Mouse (Mus musculus) kidney, adult 18-20 months (tissue): ENCODE data around the gene Snrpc.

Source experiments
- DNase-seq: peaks from one replicate; pipeline ENCODE4 v3.0.0; 2021

Snrpc gene

DNA sequence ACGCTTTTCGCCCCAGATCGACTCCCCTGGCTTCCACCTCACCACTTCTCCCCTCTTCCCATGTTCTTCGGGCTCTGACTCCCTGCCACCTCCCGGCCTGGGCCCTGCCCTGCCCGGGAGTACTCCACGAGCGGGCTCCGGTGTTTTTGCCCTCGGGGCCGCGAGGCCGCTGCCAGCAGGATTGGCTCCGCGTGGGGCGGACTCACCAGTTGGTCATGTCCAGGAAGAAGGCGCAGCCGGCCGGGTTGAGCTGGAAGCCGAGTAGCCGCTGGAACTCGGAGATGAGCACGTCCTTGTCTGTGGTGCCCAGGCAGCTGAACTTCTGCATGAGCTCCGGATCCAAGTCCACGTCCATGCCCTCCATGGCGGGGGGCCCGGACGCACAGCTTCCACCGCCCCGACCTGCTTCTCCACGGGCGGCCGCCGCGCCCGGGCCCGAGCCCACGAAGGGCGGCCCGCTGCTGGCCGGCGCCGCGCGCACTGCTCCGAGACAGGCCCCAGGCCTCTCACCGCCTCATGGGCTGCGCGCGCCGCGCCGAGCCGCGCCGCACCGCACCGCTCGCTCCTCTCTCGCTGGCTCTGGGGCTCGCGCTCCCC lies 17.9 kb upstream of the Snrpc start:
- peak; percentile 76 for DNase-seq

DNA sequence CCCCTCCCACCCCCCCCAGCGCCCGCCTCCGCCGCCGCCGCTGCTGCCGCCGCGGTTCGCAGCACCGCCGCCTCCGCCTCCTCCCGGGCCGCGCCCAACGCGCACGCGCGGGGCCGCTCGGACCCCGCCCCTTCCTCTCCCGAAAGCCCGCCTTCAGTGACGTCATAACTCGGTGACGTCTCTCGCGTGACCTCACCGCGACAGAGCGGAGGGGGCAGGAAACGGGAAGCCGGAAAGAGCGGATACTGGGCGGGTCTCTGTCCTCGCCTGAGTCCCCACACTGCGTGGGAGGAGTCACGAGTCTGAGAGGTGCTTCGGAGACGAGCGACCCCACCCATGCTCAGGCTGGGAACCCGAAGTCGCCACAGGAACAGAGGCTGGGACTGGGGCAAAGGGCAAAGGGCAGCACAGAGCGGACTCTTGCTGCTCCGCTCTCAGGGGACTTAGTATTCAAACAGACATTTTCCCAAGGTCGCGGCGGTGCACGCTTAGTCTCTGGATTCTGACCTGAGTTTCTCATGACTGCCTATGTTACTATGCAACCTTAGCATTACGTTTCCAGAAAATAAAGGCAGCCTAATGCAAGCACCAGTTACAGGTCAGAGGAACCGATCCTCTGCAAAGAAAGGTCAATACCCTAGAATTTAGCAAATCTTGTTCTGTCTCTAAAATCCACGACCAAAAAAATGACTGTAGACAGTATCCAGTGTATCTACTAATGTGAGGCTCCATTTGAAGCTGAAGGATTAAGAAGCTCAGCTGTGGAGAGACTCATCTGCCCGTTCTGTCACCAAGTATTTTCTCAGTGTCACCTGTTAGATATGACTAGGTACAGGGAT lies 17.2 kb upstream of the Snrpc start, which contains the start of gene D17Wsu92e:
D17Wsu92e (minus strand) TSS at position 81 of the 839 bp plus-strand sequence.
- peak; percentile 98 for DNase-seq

DNA sequence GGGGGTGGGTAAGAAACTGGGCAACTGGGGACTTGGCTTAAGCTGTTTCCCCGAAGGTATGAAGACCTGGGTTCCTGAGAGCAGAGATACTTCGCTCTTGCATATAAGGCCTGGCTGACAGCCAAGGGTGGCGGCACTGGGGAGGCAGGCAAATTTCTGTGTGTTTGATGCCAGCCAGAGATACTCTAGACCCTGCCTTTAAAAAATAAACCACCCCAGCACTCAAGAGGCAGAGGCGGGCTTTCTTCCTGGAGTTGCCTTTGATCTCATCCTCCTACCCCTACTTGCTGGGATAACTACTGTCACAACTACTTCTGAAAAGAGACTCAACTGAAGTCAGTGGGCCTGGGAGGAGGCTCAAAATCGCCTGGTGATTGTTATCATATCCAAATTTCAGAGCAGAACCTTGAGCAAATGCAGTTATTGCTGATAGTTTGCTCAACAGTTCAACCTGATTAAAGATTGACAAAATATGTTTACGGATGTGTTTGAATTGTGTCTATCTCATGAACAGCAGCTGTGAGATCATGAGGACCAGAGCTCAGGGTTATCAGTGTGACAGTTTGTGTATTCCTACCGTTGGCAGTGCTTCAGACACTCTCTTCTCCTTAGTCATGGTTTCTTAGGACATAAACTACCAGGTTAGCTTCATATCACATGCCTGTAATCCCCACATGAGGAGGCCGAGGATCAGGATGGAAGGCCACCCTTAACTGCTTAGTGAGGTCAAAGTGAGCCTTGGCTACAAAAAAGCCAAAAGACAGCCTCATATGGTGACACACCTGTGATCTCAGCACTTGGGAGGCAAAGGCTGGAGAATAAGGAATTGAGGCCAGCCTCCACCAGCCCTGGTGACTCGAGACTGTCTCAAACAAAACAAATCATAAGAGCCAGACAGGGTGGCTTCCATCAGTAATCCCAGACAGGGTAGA lies 16.3 kb upstream of the Snrpc start:
- DNase-seq = peak; percentile 63

DNA sequence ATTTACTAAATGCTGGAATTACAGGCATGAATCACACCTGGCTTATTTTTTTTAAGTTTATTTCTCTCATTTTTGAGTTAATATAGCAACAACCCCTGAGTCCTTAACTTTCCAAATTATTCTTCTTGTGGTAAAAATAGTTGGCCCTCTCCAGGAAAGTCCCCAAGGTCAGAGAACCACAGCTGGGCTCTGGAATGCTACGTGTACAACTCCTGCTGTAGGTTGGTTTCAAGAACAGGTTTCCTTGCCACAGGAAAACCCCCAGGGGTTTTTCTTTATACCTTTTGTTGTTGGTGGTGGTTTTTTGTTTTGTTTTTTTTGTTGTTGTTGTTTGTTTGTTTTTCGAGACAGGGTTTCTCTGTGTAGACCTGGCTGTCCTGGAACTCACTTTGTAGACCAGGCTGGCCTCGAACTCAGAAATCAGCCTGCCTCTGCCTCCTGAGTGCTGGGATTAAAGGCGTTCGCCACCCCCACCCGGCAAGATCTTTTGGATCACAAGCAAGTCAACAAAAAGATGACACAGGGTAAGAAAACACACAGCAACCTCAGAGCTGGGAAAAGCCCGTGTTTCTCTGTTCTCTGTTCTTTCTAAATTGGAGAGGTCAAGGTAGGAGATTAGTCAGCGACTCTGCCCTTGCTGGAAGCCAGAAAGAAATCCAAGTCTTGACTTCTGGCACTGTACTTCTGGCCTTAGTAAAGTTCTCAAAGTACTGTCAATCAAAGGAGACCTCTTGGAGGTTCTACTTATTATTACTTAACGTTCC lies 14.6 kb upstream of the Snrpc start:
- DNase-seq = no peak

DNA sequence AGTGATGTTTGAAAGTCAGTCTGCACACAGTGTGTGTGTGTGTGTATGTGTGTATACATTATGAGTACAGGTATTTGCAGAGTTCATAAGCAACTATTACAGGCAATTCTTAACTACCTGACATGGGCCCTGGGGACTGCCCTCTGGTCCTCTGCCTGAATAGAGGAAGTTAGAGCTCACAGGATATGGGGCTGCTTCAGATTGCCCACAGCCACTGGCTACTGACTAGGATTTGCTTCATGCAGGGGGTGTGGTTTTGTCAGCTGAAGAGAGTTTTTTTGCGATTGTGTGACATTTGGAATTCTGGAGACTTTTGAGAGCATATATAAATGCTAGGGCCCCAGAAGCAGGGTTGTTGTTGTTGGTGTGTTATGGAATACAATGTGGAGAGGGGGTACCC lies 13.0 kb upstream of the Snrpc start:
- DNase-seq = no peak

DNA sequence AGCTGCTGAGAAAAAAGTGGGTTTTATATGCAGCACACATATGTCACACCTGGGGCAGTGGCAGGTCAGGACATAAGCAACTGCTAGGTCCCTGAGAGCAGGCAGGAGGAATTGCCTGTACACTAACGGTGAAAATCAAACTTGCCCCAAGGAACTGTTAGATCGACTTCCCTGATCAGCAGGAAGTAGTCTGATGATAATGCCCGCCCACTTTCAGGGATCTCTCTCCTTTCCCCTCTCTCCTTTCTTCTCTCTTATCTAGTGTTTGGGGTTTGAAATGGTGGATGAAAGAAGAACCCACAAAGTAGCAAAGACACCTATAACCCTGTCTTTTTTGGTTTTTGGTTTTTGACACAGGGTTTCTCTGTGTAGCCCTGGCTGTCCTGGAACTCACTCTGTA lies 12.4 kb upstream of the Snrpc start:
- no peak for DNase-seq

DNA sequence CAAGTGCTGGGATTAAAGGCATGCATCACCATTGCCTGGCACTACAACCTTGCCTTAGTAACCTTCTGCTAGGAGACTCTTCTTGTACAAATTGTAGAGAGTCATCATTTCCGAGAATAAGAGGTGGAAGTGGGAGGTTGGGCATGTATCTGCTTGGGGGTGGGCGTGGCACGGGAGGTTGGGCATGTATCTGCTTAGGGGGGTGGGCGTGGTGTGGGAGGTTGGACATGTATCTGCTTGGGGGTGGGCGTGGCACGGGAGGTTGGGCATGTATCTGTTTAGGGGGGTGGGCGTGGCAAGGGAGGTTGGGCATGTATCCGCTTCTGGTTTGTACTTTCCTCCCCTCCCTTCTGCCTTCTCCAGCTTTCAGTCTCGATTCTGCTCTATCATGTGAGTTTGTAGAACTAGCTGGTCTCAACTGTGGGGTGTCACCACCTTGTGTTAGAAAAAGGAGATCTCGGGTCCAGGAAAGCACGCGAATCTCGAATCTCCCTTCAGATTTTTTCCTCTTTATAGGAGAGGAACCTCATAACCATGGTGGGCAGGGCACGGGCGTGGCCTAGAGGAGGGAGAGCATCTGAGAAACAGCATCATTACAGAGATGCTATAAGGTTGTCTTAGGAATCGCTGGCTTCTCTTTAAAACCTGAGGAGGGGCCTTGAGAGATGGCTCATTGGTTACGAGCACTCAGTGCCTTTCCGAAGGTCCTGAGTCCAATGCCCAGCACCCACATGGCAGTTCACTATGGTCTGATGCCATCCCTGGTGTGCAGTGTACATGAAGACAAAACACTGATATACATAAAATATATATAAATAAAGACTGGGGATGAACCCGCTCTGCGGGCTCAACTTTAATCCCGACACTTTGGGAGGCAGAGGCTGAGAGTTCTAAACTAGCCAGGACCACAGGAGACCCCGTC lies 11.7 kb upstream of the Snrpc start:
- DNase-seq = peak; percentile 66

DNA sequence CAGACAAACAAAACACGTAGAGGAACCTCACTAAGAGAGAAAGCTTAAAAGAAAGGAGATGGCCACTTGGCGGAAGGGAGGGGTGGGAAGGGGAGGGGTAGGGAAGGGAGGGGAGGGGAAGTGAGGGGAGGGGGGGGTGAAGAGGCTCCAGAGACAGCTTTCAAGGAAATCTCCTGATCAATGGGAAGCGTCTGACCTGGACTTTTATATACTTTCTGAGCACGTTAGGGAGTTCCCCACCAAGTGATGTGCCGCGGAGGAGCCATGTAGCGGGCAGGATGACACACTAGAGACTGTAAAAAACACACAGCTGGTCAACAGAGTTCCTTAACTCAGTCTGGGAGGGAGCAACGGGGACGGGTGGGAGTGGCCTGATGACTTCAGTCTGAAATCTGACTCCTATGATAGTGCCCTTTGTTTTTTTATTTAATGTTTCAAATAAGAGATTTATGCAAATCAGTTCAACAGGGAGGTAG lies 11.0 kb upstream of the Snrpc start:
- peak; percentile 25 for DNase-seq

DNA sequence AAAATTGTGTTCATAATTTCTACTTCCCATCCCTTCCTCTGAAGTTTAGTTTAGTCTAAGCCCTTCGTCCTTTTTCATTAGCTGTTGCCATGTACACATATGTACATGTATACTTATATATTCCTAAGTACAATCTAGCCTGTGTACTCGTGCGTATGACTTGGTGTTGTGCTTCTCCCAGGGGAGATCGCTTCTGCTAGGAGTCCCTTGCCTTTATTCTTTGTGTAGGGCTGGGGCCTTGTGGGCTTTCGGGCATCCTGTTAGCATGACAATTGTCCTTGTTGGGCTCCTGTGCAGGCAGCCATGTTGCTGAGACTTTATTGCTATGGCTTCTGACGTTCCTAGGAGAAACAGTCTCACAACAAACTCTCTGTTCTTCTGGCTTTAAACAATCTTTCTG lies 10.4 kb upstream of the Snrpc start:
- DNase-seq = no peak

DNA sequence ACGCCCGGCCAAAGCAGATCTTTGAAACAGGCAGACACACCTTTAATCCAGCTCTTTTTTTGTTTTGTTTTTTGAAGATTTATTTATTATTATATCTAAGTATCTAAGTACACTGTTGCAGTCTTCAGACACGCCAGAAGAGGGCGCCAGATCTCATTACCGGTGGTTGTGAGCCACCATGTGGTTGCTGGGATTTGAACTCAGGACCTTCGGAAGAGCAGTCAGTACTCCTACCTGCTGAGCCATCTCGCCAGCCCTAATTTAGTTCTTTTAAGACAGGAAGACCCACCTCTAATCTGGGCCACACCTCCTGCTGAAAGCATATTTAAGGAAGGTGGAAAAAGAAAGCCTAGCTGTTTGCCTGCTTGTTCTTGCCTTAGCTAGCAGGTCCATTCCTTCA lies 7.5 kb upstream of the Snrpc start:
- no peak for DNase-seq

DNA sequence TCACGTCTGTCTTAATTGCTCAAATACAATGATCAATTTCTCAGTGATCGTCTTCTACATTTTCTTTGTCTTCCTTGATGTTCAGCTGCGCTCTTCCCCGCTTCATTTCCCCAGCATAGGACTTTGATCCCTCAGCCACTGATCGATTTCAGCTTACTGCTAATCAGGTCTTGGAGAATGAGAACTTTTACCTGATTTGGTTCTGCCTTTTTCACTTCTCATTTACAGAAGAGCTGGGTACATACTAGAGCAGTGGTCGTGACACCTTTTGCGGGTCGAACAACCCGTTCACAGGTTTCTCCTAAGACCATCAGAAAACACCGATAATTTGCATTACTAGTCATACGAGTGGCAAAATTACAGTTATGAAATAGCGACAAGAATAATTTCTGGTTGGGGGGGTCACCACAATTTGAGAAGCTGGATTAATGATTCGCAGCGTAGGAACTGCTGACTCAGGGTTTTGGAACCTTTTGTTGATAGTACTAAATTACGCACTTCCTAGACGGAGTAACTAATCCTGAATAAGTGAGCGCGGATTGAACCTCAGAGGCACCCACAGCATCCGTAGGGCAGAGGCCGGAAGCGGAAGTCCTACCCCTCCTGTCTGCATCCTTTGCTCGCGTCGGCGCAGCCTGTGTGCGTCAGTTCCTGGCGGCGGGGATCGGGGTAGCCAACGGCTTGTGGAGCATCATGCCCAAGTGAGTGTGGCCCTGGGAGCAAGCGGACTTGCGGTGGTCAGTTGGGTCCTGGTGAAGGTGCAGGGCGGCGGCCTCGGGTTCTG lies 1.7 kb downstream of the Snrpc start:
- DNase-seq = peak; percentile 97

DNA sequence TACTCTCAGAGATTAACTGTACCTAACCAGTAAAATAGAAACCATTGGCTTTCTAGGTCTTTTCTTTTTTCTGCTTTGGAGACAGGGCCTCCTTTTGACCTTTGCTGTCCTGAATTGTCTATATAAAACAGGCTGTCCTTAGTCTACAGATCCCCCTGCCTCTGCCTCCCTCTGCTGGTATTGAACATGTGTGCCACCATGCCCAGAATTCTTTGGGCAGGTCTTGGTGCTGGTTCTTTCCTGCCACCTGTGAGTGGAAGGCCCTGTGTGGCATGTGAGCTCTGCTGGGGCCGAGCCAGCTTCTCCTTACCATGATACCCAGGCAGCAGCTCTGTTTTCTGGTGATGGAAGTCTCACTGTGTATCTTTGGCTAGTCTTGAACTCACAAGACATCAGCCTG lies 10.4 kb downstream of the Snrpc start:
- DNase-seq = no peak

DNA sequence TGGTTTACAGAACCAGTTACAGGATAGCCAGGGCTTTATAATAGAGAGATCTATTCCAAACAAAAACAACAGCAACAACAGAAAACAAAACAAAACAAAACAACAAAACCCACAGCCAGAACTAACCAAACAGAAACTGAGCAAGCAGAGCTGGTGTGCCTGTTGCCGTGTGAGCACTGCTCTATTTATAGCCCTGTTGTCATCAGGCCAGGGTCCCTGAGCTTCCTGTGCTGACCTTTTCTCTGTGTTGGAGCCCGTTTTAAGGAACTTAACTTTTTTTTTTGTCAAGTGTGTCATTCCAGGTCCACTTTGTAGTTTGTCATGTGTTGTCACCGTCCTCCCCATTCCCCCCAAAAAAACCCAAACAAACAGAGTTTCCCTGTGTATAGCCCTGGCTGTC lies 13.1 kb downstream of the Snrpc start:
- no peak for DNase-seq

DNA sequence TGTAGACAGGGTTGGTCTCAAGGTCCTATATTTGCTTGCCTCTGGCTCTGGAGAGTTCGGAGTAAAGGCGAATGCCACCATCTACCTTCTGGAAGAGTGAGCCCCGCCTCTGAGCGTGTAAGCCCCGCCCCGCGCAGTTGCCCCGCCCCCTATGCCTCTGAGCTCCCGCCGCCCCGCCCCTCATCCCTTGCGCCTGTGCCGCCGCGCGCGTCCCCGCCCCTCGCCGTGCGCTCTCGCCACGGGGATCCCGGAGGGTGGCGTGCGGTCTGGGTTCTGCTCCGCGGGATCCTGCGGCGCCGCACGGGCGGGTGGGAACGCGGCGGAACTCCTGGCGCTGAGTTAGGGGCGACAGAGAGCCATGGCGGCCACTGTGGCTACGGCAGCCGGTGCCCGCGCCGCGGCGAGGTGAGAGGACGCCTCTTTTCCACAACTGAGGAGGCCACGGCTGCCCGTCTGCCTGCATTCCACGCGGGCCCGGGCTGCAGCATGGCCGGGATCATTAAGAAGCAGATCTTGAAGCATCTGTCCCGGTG lies 18.4 kb downstream of the Snrpc start, which contains the start of gene Uhrf1bp1:
Uhrf1bp1 (plus strand) TSS at position 177 of the 533 bp plus-strand sequence.
- peak; percentile 84 for DNase-seq

DNA sequence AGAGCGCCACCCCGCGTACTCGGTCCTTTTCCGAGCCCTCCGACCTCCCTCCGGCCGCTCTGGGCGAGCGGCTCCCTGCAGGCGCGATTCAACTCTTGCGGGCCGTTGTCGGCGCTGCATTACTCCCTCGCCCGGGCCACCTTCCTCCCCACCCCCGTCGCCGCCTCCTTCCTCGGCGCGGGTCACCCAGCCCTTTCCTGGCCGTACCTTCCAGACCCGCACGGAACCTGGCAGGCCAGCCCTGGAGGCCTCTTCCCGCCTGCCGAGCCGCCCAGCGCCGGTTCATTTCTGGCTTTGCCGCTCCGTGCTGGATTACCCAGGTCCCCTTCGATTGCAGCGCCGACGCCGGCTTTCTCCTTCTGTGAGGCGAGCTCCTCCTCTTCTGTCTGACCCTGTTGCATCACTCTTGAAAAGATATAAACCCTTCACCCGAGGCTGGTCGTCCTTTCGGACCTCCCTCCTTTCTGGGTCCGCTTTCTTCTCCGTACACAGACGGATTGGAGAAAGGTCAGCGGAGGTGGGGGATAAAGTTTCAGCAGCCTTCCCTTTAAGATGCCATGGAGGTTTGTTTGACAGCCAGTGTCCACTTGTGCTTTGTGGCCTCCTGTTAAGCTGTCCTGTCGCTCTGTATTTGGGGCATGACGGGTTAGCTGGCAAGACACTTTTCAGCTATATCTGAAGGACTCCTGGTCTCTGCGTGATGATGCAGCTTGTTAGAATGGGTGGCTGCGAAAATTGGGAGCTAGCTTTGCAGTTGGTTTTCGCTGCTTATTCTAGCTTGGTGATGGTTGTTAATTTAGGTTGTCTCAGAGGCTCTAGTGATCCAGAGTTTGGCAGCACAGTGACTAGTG lies 19.1 kb downstream of the Snrpc start:
- peak; percentile 75 for DNase-seq

DNA sequence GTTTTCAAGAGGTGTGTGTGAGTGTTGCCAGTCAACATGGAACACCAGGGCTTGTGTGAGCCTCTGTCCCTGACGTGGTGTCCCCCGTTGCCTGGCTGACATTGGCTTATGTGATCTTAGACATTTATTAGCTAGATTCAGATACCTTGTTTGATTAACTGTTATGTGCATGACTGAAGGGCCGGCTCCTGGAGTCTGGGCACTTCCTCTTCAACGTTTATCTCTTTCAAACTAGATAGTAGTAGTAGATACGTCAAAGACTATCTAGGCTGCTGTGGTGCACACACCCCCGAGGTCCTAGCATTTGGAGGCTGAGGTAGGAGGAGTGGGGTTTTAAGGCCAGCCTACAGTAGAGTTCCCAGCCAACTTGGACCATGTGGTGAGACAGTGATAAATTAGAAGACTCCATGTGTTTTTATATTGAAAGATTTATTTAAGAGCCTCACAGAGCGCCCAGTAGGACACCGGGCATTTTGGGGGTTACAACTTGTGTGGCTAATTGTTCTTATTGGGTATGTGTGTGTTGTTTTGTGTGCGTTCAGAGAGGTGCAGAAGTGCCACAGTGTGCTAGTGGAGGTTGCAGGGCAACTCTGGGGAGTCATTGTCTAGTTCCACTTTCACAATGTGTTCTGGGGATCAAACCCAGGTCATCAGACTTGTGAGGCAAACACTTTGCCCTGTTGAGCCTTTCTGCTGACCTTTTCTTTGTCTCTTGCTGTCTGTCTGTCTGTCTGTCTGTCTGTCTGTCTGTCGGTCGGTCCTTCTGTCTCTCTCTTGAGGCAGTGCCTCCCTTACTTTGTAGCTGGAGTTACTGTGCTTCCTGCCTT lies 19.9 kb downstream of the Snrpc start:
- no peak for DNase-seq

DNA sequence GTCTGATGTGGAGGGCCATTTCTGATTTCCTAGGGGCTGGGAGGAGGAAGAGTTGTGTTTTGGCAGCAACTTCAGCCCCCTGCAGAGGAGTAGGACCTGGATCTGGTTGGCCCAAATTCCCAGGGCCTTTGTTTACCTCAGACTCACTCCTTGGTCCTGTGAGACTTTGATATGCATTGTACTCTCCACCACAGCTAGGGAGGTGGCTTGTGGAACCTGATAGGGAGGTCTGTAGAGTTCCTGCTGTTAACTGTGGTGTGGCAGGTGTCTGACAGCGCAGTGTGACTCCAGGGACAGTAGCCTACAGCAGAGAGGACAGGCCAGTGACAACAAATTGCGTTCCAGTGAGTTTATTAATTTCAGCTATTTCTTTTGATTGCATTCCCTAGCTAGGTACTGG lies 21.2 kb downstream of the Snrpc start:
- no peak for DNase-seq

DNA sequence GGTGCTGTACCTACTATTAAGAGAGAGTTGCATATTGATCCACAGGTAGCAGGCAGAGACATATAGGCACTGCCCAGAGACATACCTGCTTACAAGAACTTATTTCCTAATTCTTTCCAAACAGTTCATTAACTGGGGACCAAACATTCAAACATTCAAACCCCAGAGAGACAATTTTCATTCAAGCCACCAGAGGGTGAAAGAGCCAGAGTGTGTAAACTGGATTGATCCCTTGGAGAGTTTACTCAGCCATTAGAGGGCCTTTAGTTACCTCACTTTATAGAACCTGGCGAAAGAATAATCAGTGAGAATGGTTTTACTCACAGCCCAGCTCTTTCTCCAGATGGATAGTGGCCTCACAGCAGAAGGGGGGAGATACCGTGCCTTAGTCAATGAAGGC lies 27.5 kb downstream of the Snrpc start:
- no peak for DNase-seq
